Mouse (Mus musculus): ENCODE measurements around the gene Dcun1d4. TPM values are rescaled to one million over a fixed set of nuclear protein-coding genes. Genes with fewer than 3 reads are reported as not detected.

Dcun1d4 gene
- total RNA-seq, 1 experiment = 14.9 TPM

GRCm38 (mm10) chr5:73512661-73513060 is 31.9 kb downstream of the Dcun1d4 start:
- H3K4me1 ChIP-seq (ENCODE audit: control insufficient read depth in 2 of 2, insufficient read depth in 2 of 2, low read length in 2 of 2, poor library complexity in 1 of 2) = no peaks in the 10 kb centered on the region
- in situ Hi-C loops (cut with MboI; ENCODE audit: low sequenced_read_pairs in 2 of 2, unreplicated experiment in 2 of 2) = no loop called here
- no peak overlapping the region for H3K9ac ChIP-seq (ENCODE audit: insufficient read depth, low read depth, low read length, poor library complexity, severe bottlenecking)
- peaks cover 7% of the 10 kb centered on the region for H3K36me3 ChIP-seq (ENCODE audit: control insufficient read depth, insufficient read depth, low read length, poor library complexity, severe bottlenecking)
- DNase-seq (ENCODE audit: low read depth, low spot score) = no peak
- no peak overlapping the region for H3K27ac ChIP-seq (ENCODE audit: insufficient read depth, low read depth, low read length, poor library complexity, severe bottlenecking)
- TF ChIP-seq MAFK (IDR thresholded peaks at IDR 0.05; ENCODE audit: insufficient read depth, low read depth, low read length) (no peak), HCFC1 (IDR thresholded peaks at IDR 0.05; ENCODE audit: borderline replicate concordance, insufficient read depth, low read length) (no peak), CHD2 (IDR thresholded peaks at IDR 0.05; ENCODE audit: low read depth, low read length) (no peak)
- H3K4me3 ChIP-seq (ENCODE audit: insufficient read depth in 1 of 2, low read depth in 1 of 2, low read length in 2 of 2, poor library complexity in 1 of 2, severe bottlenecking in 1 of 2) = no peak overlapping the region
- no peaks in the 10 kb centered on the region for H3K9me3 ChIP-seq (ENCODE audit: control insufficient read depth, insufficient read depth, low read depth, low read length)

- in situ Hi-C loops (cut with MboI; ENCODE audit: low sequenced_read_pairs in 2 of 2, unreplicated experiment in 2 of 2) = no loop called here
- no peak overlapping the region for H3K27ac ChIP-seq (ENCODE audit: insufficient read depth, low read depth, low read length, poor library complexity, severe bottlenecking)
- H3K4me3 ChIP-seq (ENCODE audit: insufficient read depth in 1 of 2, low read depth in 1 of 2, low read length in 2 of 2, poor library complexity in 1 of 2, severe bottlenecking in 1 of 2) = no peak overlapping the region
- H3K9me3 ChIP-seq (ENCODE audit: control insufficient read depth, insufficient read depth, low read depth, low read length) = no peaks in the 10 kb centered on the region
- peaks cover 11% of the 10 kb centered on the region for H3K36me3 ChIP-seq (ENCODE audit: control insufficient read depth, insufficient read depth, low read length, poor library complexity, severe bottlenecking)
- H3K9ac ChIP-seq (ENCODE audit: insufficient read depth, low read depth, low read length, poor library complexity, severe bottlenecking) = no peak overlapping the region
- TF ChIP-seq ZNF384 (IDR thresholded peaks at IDR 0.05; ENCODE audit: low read depth, low read length) (no peak), ZC3H11A (IDR thresholded peaks at IDR 0.05; ENCODE audit: borderline replicate concordance, low read depth, low read length) (no peak), HCFC1 (IDR thresholded peaks at IDR 0.05; ENCODE audit: borderline replicate concordance, insufficient read depth, low read length) (no peak), MAFK (IDR thresholded peaks at IDR 0.05; ENCODE audit: insufficient read depth, low read depth, low read length) (no peak), CHD2 (IDR thresholded peaks at IDR 0.05; ENCODE audit: low read depth, low read length) (no peak)
- H3K4me1 ChIP-seq (ENCODE audit: control insufficient read depth in 2 of 2, insufficient read depth in 2 of 2, low read length in 2 of 2, poor library complexity in 1 of 2) = no peaks in the 10 kb centered on the region
- no peak for DNase-seq (ENCODE audit: low read depth, low spot score)
These were observed 33.4 kb downstream of the Dcun1d4 start for GRCm38 (mm10) chr5:73514202-73514601.

GRCm38 (mm10) chr5:73517299-73517698 is 36.5 kb downstream of the Dcun1d4 start:
- no peak for DNase-seq (ENCODE audit: low read depth, low spot score)
- in situ Hi-C loops (cut with MboI; ENCODE audit: low sequenced_read_pairs in 2 of 2, unreplicated experiment in 2 of 2) = no loop called here
- peaks cover 7% of the 10 kb centered on the region for H3K36me3 ChIP-seq (ENCODE audit: control insufficient read depth, insufficient read depth, low read length, poor library complexity, severe bottlenecking)
- H3K27ac ChIP-seq (ENCODE audit: insufficient read depth, low read depth, low read length, poor library complexity, severe bottlenecking) = no peak overlapping the region
- H3K4me3 ChIP-seq (ENCODE audit: insufficient read depth in 1 of 2, low read depth in 1 of 2, low read length in 2 of 2, poor library complexity in 1 of 2, severe bottlenecking in 1 of 2) = no peak overlapping the region
- no peaks in the 10 kb centered on the region for H3K4me1 ChIP-seq (ENCODE audit: control insufficient read depth in 2 of 2, insufficient read depth in 2 of 2, low read length in 2 of 2, poor library complexity in 1 of 2)
- no peak overlapping the region for H3K9ac ChIP-seq (ENCODE audit: insufficient read depth, low read depth, low read length, poor library complexity, severe bottlenecking)
- H3K9me3 ChIP-seq (ENCODE audit: control insufficient read depth, insufficient read depth, low read depth, low read length) = no peaks in the 10 kb centered on the region
- TF ChIP-seq ZC3H11A (IDR thresholded peaks at IDR 0.05; ENCODE audit: borderline replicate concordance, low read depth, low read length) = no peak
- TF ChIP-seq HCFC1 (IDR thresholded peaks at IDR 0.05; ENCODE audit: borderline replicate concordance, insufficient read depth, low read length) = no peak
- no peak for TF ChIP-seq ZNF384 (IDR thresholded peaks at IDR 0.05; ENCODE audit: low read depth, low read length)
- no peak for TF ChIP-seq CHD2 (IDR thresholded peaks at IDR 0.05; ENCODE audit: low read depth, low read length)
- no peak for TF ChIP-seq MAFK (IDR thresholded peaks at IDR 0.05; ENCODE audit: insufficient read depth, low read depth, low read length)

GRCm38 (mm10) chr5:73518424-73519211 is 37.8 kb downstream of the Dcun1d4 start:
- peaks cover 3% of the 10 kb centered on the region for H3K36me3 ChIP-seq (ENCODE audit: control insufficient read depth, insufficient read depth, low read length, poor library complexity, severe bottlenecking)
- in situ Hi-C loops (cut with MboI; ENCODE audit: low sequenced_read_pairs in 2 of 2, unreplicated experiment in 2 of 2) = no loop called here
- DNase-seq (ENCODE audit: low read depth, low spot score) = no peak
- no peak overlapping the region for H3K27ac ChIP-seq (ENCODE audit: insufficient read depth, low read depth, low read length, poor library complexity, severe bottlenecking)
- TF ChIP-seq ZNF384 (IDR thresholded peaks at IDR 0.05; ENCODE audit: low read depth, low read length) = no peak
- no peak overlapping the region for H3K9ac ChIP-seq (ENCODE audit: insufficient read depth, low read depth, low read length, poor library complexity, severe bottlenecking)
- no peaks in the 10 kb centered on the region for H3K4me1 ChIP-seq (ENCODE audit: control insufficient read depth in 2 of 2, insufficient read depth in 2 of 2, low read length in 2 of 2, poor library complexity in 1 of 2)
- H3K9me3 ChIP-seq (ENCODE audit: control insufficient read depth, insufficient read depth, low read depth, low read length) = no peaks in the 10 kb centered on the region
- no peak overlapping the region for H3K4me3 ChIP-seq (ENCODE audit: insufficient read depth in 1 of 2, low read depth in 1 of 2, low read length in 2 of 2, poor library complexity in 1 of 2, severe bottlenecking in 1 of 2)

- Histone ChIP-seq H3K9ac (ENCODE audit: insufficient read depth, low read depth, low read length, poor library complexity, severe bottlenecking) (no peak overlapping the region), H3K27ac (ENCODE audit: insufficient read depth, low read depth, low read length, poor library complexity, severe bottlenecking) (no peak overlapping the region), H3K36me3 (ENCODE audit: control insufficient read depth, insufficient read depth, low read length, poor library complexity, severe bottlenecking) (peaks cover 3% of the 10 kb centered on the region), H3K4me3 (ENCODE audit: insufficient read depth in 1 of 2, low read depth in 1 of 2, low read length in 2 of 2, poor library complexity in 1 of 2, severe bottlenecking in 1 of 2) (no peak overlapping the region), H3K9me3 (ENCODE audit: control insufficient read depth, insufficient read depth, low read depth, low read length) (no peaks in the 10 kb centered on the region), H3K4me1 (ENCODE audit: control insufficient read depth in 2 of 2, insufficient read depth in 2 of 2, low read length in 2 of 2, poor library complexity in 1 of 2) (no peaks in the 10 kb centered on the region)
- no peak for DNase-seq (ENCODE audit: low read depth, low spot score)
- TF ChIP-seq CHD2 (IDR thresholded peaks at IDR 0.05; ENCODE audit: low read depth, low read length) (no peak), MAFK (IDR thresholded peaks at IDR 0.05; ENCODE audit: insufficient read depth, low read depth, low read length) (no peak), HCFC1 (IDR thresholded peaks at IDR 0.05; ENCODE audit: borderline replicate concordance, insufficient read depth, low read length) (no peak), ZC3H11A (IDR thresholded peaks at IDR 0.05; ENCODE audit: borderline replicate concordance, low read depth, low read length) (no peak), ZNF384 (IDR thresholded peaks at IDR 0.05; ENCODE audit: low read depth, low read length) (no peak)
- in situ Hi-C loops (cut with MboI; ENCODE audit: low sequenced_read_pairs in 2 of 2, unreplicated experiment in 2 of 2) = no loop called here
These were observed 40.0 kb downstream of the Dcun1d4 start for GRCm38 (mm10) chr5:73520787-73521186.
